Mouse (Mus musculus): ENCODE measurements around the gene Clasrp. TPM values are rescaled to one million over a fixed set of nuclear protein-coding genes. Genes with fewer than 3 reads are reported as not detected.
A peak's percentile ranks its signal among the peaks of the same experiment; 100 is the strongest.

Clasrp gene
- 91.6 and 184 TPM in 2 replicates for polyA plus RNA-seq (2012; rRNA removed)

DNA sequence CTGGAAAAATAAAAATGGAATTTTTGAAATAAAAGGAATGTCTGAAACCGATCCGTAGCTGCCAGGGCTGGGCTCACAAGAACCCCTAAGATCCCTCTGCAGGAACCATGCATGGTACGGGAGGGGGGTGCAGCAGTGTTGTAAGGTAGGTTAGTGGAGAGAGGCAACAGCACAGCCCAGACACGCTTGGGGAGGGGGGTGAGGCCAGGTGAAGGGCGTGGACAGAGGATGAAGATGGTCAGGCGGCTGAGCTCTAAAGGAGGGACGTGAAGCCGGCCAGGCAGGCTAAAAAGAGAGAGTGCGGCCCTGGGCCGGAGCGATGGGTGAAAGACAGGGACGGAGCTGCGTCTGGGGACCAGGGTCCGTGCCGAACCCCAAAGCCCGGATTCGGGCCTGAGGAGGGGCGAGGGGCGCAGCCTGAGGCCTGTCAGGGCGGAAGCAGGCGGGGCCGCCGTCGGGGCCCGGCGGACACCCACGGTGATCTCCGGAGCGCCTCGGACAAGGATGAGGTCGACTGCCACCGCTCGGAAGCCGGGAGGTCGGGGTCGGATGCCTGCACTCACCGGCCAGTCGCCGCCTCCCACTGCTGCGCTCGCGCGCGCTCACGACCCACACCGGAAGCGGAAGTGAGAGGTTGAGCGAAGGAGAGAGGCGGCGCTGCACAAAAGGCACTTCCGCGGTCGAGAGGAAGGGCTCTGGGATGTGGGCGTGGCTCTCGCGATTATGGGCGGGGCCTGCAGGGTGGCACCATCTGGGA, at the start of gene Clasrp:
Gene Clasrp, minus strand, starts transcription at position 638 of the 757 bp plus-strand sequence.
- peaks cover 23% of the 10 kb centered on the region for H3K4me1 ChIP-seq (ENCODE audit: control insufficient read depth, insufficient read depth, insufficient read length, low read length)
- no peak for TF ChIP-seq CTCF (IDR thresholded peaks at IDR 0.05; ENCODE audit: extremely low read depth, insufficient read length, insufficient replicate concordance, low read depth, low read length)
- peak; percentile 84 for TF ChIP-seq POLR2A (IDR thresholded peaks at IDR 0.05; ENCODE audit: low read depth, low read length)
- under 1% methylated on average over 57 of the region's 57 CpGs for WGBS
- H3K4me3 ChIP-seq (ENCODE audit: low read depth, low read length) = peak within 1 kb of the TSS; percentile 86
- H3K27me3 ChIP-seq (ENCODE audit: control insufficient read depth, insufficient read depth, low read length) = no peaks in the 10 kb centered on the region
- peaks cover 31% of the 10 kb centered on the region for H3K36me3 ChIP-seq (ENCODE audit: control insufficient read depth, insufficient read depth, low read length)
- H3K27ac ChIP-seq (ENCODE audit: insufficient read depth, low read depth, low read length) = peak within 1 kb of the TSS; percentile 44; the same call in 1 of the 2 replicates

DNA sequence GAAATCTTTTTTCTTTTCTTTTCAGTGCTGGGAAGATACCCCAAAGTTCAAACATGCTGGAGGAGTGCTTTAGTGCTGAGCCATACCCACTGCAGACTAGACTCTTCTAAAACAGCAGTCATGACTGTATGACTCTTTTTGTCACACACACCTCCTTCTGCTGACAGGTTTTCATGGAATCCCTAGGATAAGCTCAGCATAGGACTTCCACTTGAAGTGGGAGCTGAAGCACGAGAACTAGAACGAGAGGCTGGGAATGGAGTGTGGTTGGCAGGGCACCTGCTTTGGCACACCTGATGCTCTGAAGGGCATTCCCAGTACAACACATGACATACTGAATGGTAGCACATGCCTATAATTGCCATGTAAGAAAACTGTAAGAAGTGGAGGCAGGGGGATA, 48.3 kb upstream of the Clasrp start:
- 91% methylated on average over 2 of the region's 2 CpGs for WGBS

DNA sequence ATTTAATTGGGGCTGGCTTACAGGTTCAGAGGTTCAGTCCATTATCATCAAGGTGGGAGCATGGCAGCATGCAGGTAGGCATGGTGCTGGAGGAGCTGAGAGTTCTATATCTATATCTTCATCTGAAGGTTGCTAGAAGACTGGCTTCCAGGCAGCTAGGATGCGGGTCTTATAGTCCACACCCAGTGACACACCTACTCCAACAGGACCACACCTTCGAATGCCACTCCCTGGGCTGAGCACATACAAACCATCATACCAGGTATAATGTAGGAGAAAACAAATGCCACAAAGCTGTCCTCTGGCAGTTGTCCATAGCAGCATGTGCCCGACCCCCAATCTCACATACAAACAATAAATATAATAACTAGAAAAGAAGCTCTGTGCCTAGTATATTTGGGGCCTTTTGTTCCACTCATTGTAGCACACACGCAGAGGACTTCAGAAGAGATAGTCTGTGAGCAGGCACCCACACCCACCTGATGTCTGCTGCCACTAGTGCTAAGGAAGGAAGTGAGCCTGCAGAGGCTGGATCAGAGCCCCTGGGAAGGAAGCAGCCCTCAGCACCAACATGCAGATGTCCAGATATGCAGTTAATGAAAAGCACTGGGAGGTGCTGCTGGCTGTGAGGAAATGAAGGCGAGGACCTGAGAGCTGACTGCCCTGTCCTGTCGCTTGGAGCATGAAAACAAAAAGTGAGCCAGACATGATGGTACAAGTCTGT, 46.9 kb upstream of the Clasrp start:
- Histone ChIP-seq H3K36me3 (ENCODE audit: control insufficient read depth, insufficient read depth, low read length) (peaks cover 56% of the 10 kb centered on the region), H3K4me3 (ENCODE audit: low read depth, low read length) (no peak overlapping the region), H3K27ac (ENCODE audit: insufficient read depth, low read depth, low read length) (no peak overlapping the region), H3K4me1 (ENCODE audit: control insufficient read depth, insufficient read depth, insufficient read length, low read length) (peaks cover 3% of the 10 kb centered on the region; the same call in 1 of the 2 replicates), H3K27me3 (ENCODE audit: control insufficient read depth, insufficient read depth, low read length) (no peaks in the 10 kb centered on the region)
- 71% methylated on average over 6 of the region's 6 CpGs for WGBS
- no peak for TF ChIP-seq CTCF (IDR thresholded peaks at IDR 0.05; ENCODE audit: extremely low read depth, insufficient read length, insufficient replicate concordance, low read depth, low read length)
- no peak for TF ChIP-seq POLR2A (IDR thresholded peaks at IDR 0.05; ENCODE audit: low read depth, low read length)

More for the DNA sequence above, 48.3 kb upstream of the Clasrp start:
- Histone ChIP-seq H3K4me1 (ENCODE audit: control insufficient read depth, insufficient read depth, insufficient read length, low read length) (peaks cover 3% of the 10 kb centered on the region; the same call in 1 of the 2 replicates), H3K27me3 (ENCODE audit: control insufficient read depth, insufficient read depth, low read length) (no peaks in the 10 kb centered on the region), H3K36me3 (ENCODE audit: control insufficient read depth, insufficient read depth, low read length) (peaks cover 49% of the 10 kb centered on the region), H3K4me3 (ENCODE audit: low read depth, low read length) (no peak overlapping the region), H3K27ac (ENCODE audit: insufficient read depth, low read depth, low read length) (no peak overlapping the region)
- no peak for TF ChIP-seq CTCF (IDR thresholded peaks at IDR 0.05; ENCODE audit: extremely low read depth, insufficient read length, insufficient replicate concordance, low read depth, low read length)
- no peak for TF ChIP-seq POLR2A (IDR thresholded peaks at IDR 0.05; ENCODE audit: low read depth, low read length)

DNA sequence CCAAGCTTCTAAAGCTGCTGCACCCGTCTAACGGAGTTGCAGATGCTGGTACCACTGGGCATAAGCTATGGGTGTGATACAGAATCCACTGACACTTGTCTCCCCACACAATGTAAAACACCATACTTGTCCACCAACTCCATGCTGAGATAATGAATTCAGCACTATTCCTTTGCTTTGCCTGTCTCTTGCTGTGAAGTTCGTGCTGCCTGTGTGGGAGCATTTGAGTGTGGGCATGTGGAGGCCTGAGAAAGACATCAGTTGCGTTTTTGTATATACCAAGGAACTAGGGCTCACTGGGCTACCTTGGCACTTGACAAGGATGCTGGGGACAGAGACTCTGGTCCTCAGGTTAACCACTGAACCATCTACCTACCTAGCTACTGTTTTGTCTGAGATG, 36.9 kb upstream of the Clasrp start:
- Histone ChIP-seq H3K36me3 (ENCODE audit: control insufficient read depth, insufficient read depth, low read length) (peaks cover 82% of the 10 kb centered on the region), H3K4me3 (ENCODE audit: low read depth, low read length) (no peak overlapping the region), H3K4me1 (ENCODE audit: control insufficient read depth, insufficient read depth, insufficient read length, low read length) (peaks cover 3% of the 10 kb centered on the region; the same call in 1 of the 2 replicates), H3K27ac (ENCODE audit: insufficient read depth, low read depth, low read length) (no peak overlapping the region), H3K27me3 (ENCODE audit: control insufficient read depth, insufficient read depth, low read length) (no peaks in the 10 kb centered on the region)
- WGBS = 90% methylated on average over 4 of the region's 4 CpGs
- TF ChIP-seq CTCF (IDR thresholded peaks at IDR 0.05; ENCODE audit: extremely low read depth, insufficient read length, insufficient replicate concordance, low read depth, low read length) (no peak), POLR2A (IDR thresholded peaks at IDR 0.05; ENCODE audit: low read depth, low read length) (no peak)

DNA sequence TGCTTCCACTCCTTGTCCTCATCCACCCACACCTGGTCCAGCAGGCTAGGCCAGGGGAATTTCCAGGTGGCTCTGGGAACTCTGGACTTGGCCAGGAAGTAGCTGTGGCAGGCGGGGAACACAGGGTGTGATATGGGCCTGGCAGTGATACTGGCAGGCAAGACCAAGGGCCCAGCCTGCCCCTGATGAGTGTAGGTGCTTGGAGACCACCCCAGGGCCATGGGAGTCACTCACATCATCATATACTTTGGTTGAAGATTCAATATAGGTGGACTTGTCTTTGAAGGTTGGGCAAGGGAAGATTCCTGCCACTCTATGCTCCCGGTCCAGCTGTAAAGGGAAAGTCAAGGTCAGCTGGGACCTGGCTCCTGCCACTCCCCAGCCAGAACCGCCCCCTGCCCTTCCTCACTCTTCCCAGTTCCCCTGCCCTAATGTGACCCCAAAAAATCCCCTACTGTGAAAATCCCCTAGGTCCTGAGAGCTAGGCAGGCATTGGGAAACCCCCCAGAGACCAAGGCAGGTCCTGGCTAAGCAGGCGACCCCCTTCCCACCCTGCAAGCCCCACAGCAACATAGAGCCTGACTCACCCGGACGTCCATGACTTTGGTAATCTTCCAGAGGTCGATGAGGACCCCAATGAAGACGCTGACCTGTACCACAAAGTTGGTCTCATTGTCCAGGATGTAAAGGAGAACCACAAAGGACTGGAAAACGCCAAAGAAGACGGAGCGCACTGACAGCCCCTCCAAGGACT, 31.0 kb upstream of the Clasrp start:
- whole genome bisulfite sequencing = 59% methylated on average over 11 of the region's 11 CpGs
- Histone ChIP-seq H3K4me1 (ENCODE audit: control insufficient read depth, insufficient read depth, insufficient read length, low read length) (peaks cover 23% of the 10 kb centered on the region), H3K27me3 (ENCODE audit: control insufficient read depth, insufficient read depth, low read length) (no peaks in the 10 kb centered on the region), H3K27ac (ENCODE audit: insufficient read depth, low read depth, low read length) (peak overlapping the region; percentile 67), H3K4me3 (ENCODE audit: low read depth, low read length) (no peak overlapping the region), H3K36me3 (ENCODE audit: control insufficient read depth, insufficient read depth, low read length) (peaks cover 62% of the 10 kb centered on the region)
- TF ChIP-seq CTCF (IDR thresholded peaks at IDR 0.05; ENCODE audit: extremely low read depth, insufficient read length, insufficient replicate concordance, low read depth, low read length) (no peak), POLR2A (IDR thresholded peaks at IDR 0.05; ENCODE audit: low read depth, low read length) (no peak)

DNA sequence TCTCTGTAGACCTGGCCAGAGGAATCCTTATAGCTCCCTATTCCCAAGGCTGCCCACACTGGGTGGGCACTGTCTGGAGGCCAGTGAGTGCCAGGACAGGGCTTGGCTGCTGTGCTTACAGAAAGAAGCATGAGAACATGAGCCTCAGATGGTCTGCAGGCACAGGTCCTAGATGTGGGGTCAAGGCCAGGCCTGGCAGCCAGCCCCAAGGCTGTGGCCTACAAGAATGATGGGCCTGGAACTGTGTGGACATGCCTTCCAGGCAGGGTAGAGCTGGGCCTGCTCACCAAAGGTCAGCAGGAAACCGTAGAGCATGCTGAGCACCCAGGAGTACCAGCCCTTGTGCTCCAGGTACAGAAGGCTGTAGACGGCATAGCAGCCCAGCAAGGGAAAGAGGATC, 30.3 kb upstream of the Clasrp start:
- TF ChIP-seq POLR2A (IDR thresholded peaks at IDR 0.05; ENCODE audit: low read depth, low read length) (no peak), CTCF (IDR thresholded peaks at IDR 0.05; ENCODE audit: extremely low read depth, insufficient read length, insufficient replicate concordance, low read depth, low read length) (no peak)
- peaks cover 25% of the 10 kb centered on the region for H3K4me1 ChIP-seq (ENCODE audit: control insufficient read depth, insufficient read depth, insufficient read length, low read length)
- H3K36me3 ChIP-seq (ENCODE audit: control insufficient read depth, insufficient read depth, low read length) = peaks cover 61% of the 10 kb centered on the region
- WGBS = 56% methylated on average over 2 of the region's 2 CpGs
- peak overlapping the region; percentile 67 for H3K27ac ChIP-seq (ENCODE audit: insufficient read depth, low read depth, low read length)
- no peaks in the 10 kb centered on the region for H3K27me3 ChIP-seq (ENCODE audit: control insufficient read depth, insufficient read depth, low read length)
- no peak overlapping the region for H3K4me3 ChIP-seq (ENCODE audit: low read depth, low read length)

Data from small intestine, adult 2 months (tissue).